Mouse (Mus musculus) liver, embryonic 16.5 days (tissue): ENCODE data around the gene Hist1h2bc. TPM values are rescaled to one million over a fixed set of nuclear protein-coding genes. Genes with fewer than 3 reads are reported as not detected.

ENCODE experiments used
- ATAC-seq: fragments of 200-750 bp; cut with Nextera tagmentation; 2 replicates; pipeline ENCODE4 v1.8.0; 2017; ENCODE audit warnings: low read depth, mild to moderate bottlenecking, moderate number of reproducible peaks, moderate library complexity
- H3K27ac ChIP-seq: fragments of 300-500 bp; sonication (generic); 2 replicates; pipeline ENCODE4 v1.5.1; 2014; ENCODE audit warnings: mild to moderate bottlenecking, low read length
- H3K27me3 ChIP-seq: fragments of 300-500 bp; sonication (generic); 2 replicates; pipeline ENCODE4 v1.6.1; 2014; ENCODE audit warnings: low read depth, low read length, mixed read lengths; ENCODE audit not compliant: control insufficient read depth, insufficient read depth
- H3K36me3 ChIP-seq: fragments of 300-500 bp; sonication (generic); 2 replicates; pipeline ENCODE4 v1.6.1; 2014; ENCODE audit warnings: mild to moderate bottlenecking; ENCODE audit not compliant: control insufficient read depth, insufficient read depth
- H3K4me1 ChIP-seq: fragments of 300-500 bp; sonication (generic); 2 replicates; pipeline ENCODE4 v1.6.1; 2014; ENCODE audit warnings: low read depth, low read length, mixed read lengths; ENCODE audit not compliant: control insufficient read depth
- H3K4me2 ChIP-seq: fragments of 300-500 bp; sonication (generic); 2 replicates; pipeline ENCODE4 v1.6.1; 2014; ENCODE audit warnings: low read depth, low read length, mixed read lengths
- H3K4me3 ChIP-seq: fragments of 300-500 bp; sonication (generic); 2 replicates; pipeline ENCODE4 v1.5.1; 2014; ENCODE audit warnings: low read depth, mild to moderate bottlenecking, low read length
- H3K9ac ChIP-seq: fragments of 300-500 bp; sonication (generic); 2 replicates; pipeline ENCODE4 v1.6.1; 2014; ENCODE audit warnings: low read depth, low read length
- H3K9me3 ChIP-seq: fragments of 300-500 bp; sonication (generic); replicated peaks from 2 replicates; pipeline ENCODE4 v1.6.1; 2016; ENCODE audit warnings: low read length; ENCODE audit not compliant: control insufficient read depth
- WGBS: fragments of 180-500 bp; shearing (Covaris S2); extraction: QIAGEN DNeasy Blood & Tissue Kit; methylation state at CpG from one replicate; pipeline ENCODE4 v1.1.7; 2014; ENCODE audit not compliant: insufficient replicate concordance; 5-methylcytosine and 5-hydroxymethylcytosine counted together
- polyA plus RNA-seq: library from polyadenylated mRNA; unstranded; fragments of >200 nt; fragmentation: Nextera tagmentation; extraction: Ambion mirVana; gene quantifications from 2 replicates; pipeline ENCODE4 v1.2.1, GENCODE M21; 2015

Hist1h2bc gene
- polyA plus RNA-seq, 1 experiment from 2014 or later = 202 TPM

GRCm38 (mm10) chr13:23724239-23724638, 40.2 kb downstream of the Hist1h2bc start:
- Histone ChIP-seq H3K9ac (no peak overlapping the region), H3K4me1 (peaks cover 23% of the 10 kb centered on the region), H3K27me3 (no peaks in the 10 kb centered on the region), H3K4me2 (no peak overlapping the region), H3K4me3 (no peak overlapping the region), H3K27ac (no peak overlapping the region), H3K9me3 (no peaks in the 10 kb centered on the region), H3K36me3 (no peaks in the 10 kb centered on the region)
- WGBS = 53% methylated on average over 4 of the region's 4 CpGs
- 0 out of 2 replicates have a peak, but pooled peaks have one; percentile 35 for ATAC-seq

- WGBS = 40% methylated on average over 1 of the region's 1 CpGs
- H3K4me1 ChIP-seq = peaks cover 29% of the 10 kb centered on the region
Observed at GRCm38 (mm10) chr13:23725213-23725612, 41.2 kb downstream of the Hist1h2bc start.

GRCm38 (mm10) chr13:23728472-23729191, 44.6 kb downstream of the Hist1h2bc start:
- H3K36me3 ChIP-seq = no peaks in the 10 kb centered on the region
- no peak for ATAC-seq
- no peak overlapping the region for H3K4me3 ChIP-seq
- H3K4me1 ChIP-seq = peaks cover 30% of the 10 kb centered on the region
- H3K27ac ChIP-seq = 0 out of 2 replicates have a peak overlapping the region, but pooled peaks have one; percentile 29
- peak overlapping the region; percentile 29; the same call in 1 of the 2 replicates for H3K4me2 ChIP-seq
- WGBS = 51% methylated on average over 18 of the region's 18 CpGs
- no peaks in the 10 kb centered on the region for H3K9me3 ChIP-seq
- H3K9ac ChIP-seq = peak overlapping the region; percentile 26; the same call in 1 of the 2 replicates
- H3K27me3 ChIP-seq = no peaks in the 10 kb centered on the region

More at GRCm38 (mm10) chr13:23725213-23725612, 41.2 kb downstream of the Hist1h2bc start:
- Histone ChIP-seq H3K9ac (no peak overlapping the region), H3K4me2 (no peak overlapping the region), H3K9me3 (no peaks in the 10 kb centered on the region), H3K27ac (no peak overlapping the region), H3K27me3 (no peaks in the 10 kb centered on the region), H3K4me3 (no peak overlapping the region), H3K36me3 (no peaks in the 10 kb centered on the region)
- ATAC-seq = no peak

- Histone ChIP-seq H3K9me3 (no peaks in the 10 kb centered on the region), H3K27ac (no peak overlapping the region), H3K4me2 (no peak overlapping the region), H3K9ac (no peak overlapping the region), H3K4me1 (peaks cover 28% of the 10 kb centered on the region), H3K4me3 (no peak overlapping the region), H3K36me3 (no peaks in the 10 kb centered on the region), H3K27me3 (no peaks in the 10 kb centered on the region)
- no peak for ATAC-seq
- WGBS = 55% methylated on average over 9 of the region's 9 CpGs
Observed at GRCm38 (mm10) chr13:23729192-23729525, 45.2 kb downstream of the Hist1h2bc start.

- no peak overlapping the region for H3K4me2 ChIP-seq
- no peaks in the 10 kb centered on the region for H3K27me3 ChIP-seq
- peaks cover 22% of the 10 kb centered on the region for H3K4me1 ChIP-seq
- no peak overlapping the region for H3K27ac ChIP-seq
- H3K4me3 ChIP-seq = no peak overlapping the region
- H3K9ac ChIP-seq = no peak overlapping the region
- no peaks in the 10 kb centered on the region for H3K9me3 ChIP-seq
- H3K36me3 ChIP-seq = no peaks in the 10 kb centered on the region
- ATAC-seq = no peak
- WGBS = 82% methylated on average over 5 of the region's 5 CpGs
Observed at GRCm38 (mm10) chr13:23729706-23730105, 45.7 kb downstream of the Hist1h2bc start.

- H3K27me3 ChIP-seq = no peaks in the 10 kb centered on the region
- peak; percentile 84 for ATAC-seq
- no peak overlapping the region for H3K4me3 ChIP-seq
- H3K27ac ChIP-seq = no peak overlapping the region
- H3K9ac ChIP-seq = no peak overlapping the region
- H3K4me2 ChIP-seq = no peak overlapping the region
- peaks cover 19% of the 10 kb centered on the region for H3K4me1 ChIP-seq
- 46% methylated on average over 8 of the region's 8 CpGs for WGBS
- no peaks in the 10 kb centered on the region for H3K9me3 ChIP-seq
- H3K36me3 ChIP-seq = no peaks in the 10 kb centered on the region
Observed at GRCm38 (mm10) chr13:23730479-23730878, 46.5 kb downstream of the Hist1h2bc start.

- WGBS = 24% methylated on average over 8 of the region's 8 CpGs
- Histone ChIP-seq H3K36me3 (no peaks in the 10 kb centered on the region), H3K9ac (no peak overlapping the region), H3K4me1 (peaks cover 19% of the 10 kb centered on the region), H3K4me3 (no peak overlapping the region), H3K27ac (no peak overlapping the region), H3K4me2 (no peak overlapping the region), H3K27me3 (no peaks in the 10 kb centered on the region), H3K9me3 (no peaks in the 10 kb centered on the region)
- ATAC-seq = no peak
Observed at GRCm38 (mm10) chr13:23732156-23732804, 48.3 kb downstream of the Hist1h2bc start.

- H3K9ac ChIP-seq = no peak overlapping the region
- H3K27me3 ChIP-seq = no peaks in the 10 kb centered on the region
- no peak overlapping the region for H3K4me3 ChIP-seq
- H3K4me2 ChIP-seq = no peak overlapping the region
- no peaks in the 10 kb centered on the region for H3K9me3 ChIP-seq
- peaks cover 10% of the 10 kb centered on the region for H3K4me1 ChIP-seq
- no peak for ATAC-seq
- no peaks in the 10 kb centered on the region for H3K36me3 ChIP-seq
- 86% methylated on average over 5 of the region's 5 CpGs for WGBS
- H3K27ac ChIP-seq = 0 out of 2 replicates have a peak overlapping the region, but pooled peaks have one; percentile 12
Observed at GRCm38 (mm10) chr13:23737091-23737490, 53.1 kb downstream of the Hist1h2bc start.

- Histone ChIP-seq H3K27ac (peak overlapping the region; percentile 99), H3K4me1 (peaks cover 14% of the 10 kb centered on the region), H3K4me3 (peak overlapping the region; percentile 63), H3K27me3 (no peaks in the 10 kb centered on the region), H3K9ac (peak overlapping the region; percentile 30; the same call in 1 of the 2 replicates), H3K4me2 (peak overlapping the region; percentile 82), H3K9me3 (no peaks in the 10 kb centered on the region), H3K36me3 (no peaks in the 10 kb centered on the region)
- ATAC-seq = no peak
- WGBS = 20% methylated on average over 4 of the region's 4 CpGs
Observed at GRCm38 (mm10) chr13:23738041-23738440, 54.0 kb downstream of the Hist1h2bc start.
